Mouse (Mus musculus) embryonic fibroblast, embryonic 13.5 days (primary cell): ENCODE data around the gene Cd207.

Experiments
- CTCF ChIP-seq: IDR thresholded peaks from 2 replicates; pipeline ENCODE4 v1.5.1; 2011; ENCODE audit warnings: mild to moderate bottlenecking, control low read depth, low read length, moderate library complexity, borderline replicate concordance; ENCODE audit not compliant: insufficient read depth
- POLR2A ChIP-seq: IDR thresholded peaks from 2 replicates; pipeline ENCODE4 v1.6.1; 2011; ENCODE audit warnings: low read depth, mild to moderate bottlenecking, control low read depth, low read length, moderate library complexity

DNA sequence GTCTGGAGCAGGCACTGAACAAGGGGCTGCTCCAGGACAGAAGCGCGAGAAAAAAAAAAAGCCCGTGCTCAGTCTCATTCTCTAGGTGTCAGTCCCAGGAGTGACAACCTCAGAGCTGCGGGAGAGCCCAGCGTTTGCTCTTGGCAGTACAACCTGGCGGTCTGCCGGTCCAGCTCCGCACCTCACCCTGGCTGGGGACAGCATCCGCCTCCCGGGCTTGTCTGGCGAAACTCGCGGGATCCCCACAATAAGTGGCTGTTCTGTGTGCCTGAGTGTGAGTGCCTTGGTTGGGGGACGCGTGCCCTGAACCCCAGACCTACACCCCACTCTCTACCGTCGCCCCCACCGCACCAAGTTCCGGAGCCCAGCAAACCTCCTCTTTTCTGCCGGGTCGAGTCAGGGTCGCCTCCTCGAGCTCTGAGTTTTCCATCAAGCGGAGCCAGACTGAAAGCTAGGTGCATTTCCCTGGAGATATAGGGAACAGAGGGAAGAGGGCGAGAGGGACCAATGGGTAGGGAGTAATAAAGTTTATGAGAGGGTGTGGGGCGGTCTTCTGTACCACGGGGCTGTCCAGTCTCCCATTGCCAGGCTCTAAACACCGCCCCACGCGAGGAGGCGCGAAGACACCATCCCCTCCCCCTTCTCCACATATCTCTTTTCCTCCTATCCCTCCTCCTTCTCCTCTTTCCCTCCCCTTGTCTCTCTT lies 32.9 kb upstream of the Cd207 start:
- no peak for TF ChIP-seq CTCF
- no peak for TF ChIP-seq POLR2A
